Comparison of ENCODE assay signal across 9 mouse cellular contexts in the genomic region with DNA sequence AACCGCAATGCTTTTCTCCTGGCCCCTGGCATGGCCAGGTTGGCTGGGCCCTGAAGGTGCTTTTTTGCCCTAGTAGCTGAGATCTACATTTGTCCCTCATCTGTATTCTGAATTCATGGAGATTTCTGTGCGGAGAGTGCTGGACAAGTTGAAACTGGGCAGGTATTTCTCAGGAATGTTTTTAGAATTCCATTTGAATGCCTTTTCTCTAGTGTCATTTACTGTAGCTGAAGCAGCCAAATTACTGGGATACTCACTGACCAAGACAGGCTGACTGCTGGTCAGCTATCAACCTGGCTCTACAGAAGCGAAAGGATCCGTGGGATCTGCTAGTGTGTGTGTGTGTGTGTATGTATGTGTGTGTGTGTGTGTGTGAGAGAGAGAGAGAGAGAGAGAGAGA.
DNase-seq lines count a peak whose midpoint lies in the region; ATAC-seq lines count a peak whose summit lies in the region.
"Had no signal": no experiment of that assay in that cellular context is flagged by ENCODE, and none has a peak within 500 bp of the region (broad histone marks: within the 10 kb centered on the region; RNA-seq: fewer than 3 reads in every experiment).

No protein-coding gene starts in this region.

- DNase-seq in midbrain, embryonic 10.5 days (ENCODE audit: low spot score), result no peak
- no peak for DNase-seq in midbrain, embryonic 14.5 days
- DNase-seq in natural killer cell, adult 2 months (ENCODE audit: low spot score in 2 of 2), result no peak
- no peak for DNase-seq in cerebellum, postnatal 4 days (ENCODE audit: low spot score in 2 of 2)
- no peak for DNase-seq in urinary bladder, postnatal 10 days (ENCODE audit: low spot score)
- DNase-seq: thymus, adult 2 months had no signal

- H3K4me3 ChIP-seq in midbrain, embryonic 10.5 days, result peak overlapping the region; percentile 14; the same call in 1 of the 2 replicates
- H3K4me3 ChIP-seq in midbrain, embryonic 14.5 days (replicated peaks; ENCODE audit: low read depth, low read length), result no peak overlapping the region
- H3K4me3 ChIP-seq in kidney, embryonic 16.5 days (ENCODE audit: low read length), result no peak overlapping the region
- no peak overlapping the region for H3K4me3 ChIP-seq in stomach, embryonic 15.5 days (replicated peaks)

- no peak overlapping the region for H3K9ac ChIP-seq in midbrain, embryonic 14.5 days (replicated peaks; ENCODE audit: low read length)
- 0 out of 2 replicates have a peak overlapping the region, but pooled peaks have one; percentile 32 for H3K9ac ChIP-seq in kidney, embryonic 16.5 days (replicated peaks; ENCODE audit: low read length)
- H3K9ac ChIP-seq in stomach, embryonic 15.5 days, result no peak overlapping the region

- H3K36me3 ChIP-seq in midbrain, embryonic 10.5 days, result no peaks in the 10 kb centered on the region
- no peaks in the 10 kb centered on the region for H3K36me3 ChIP-seq in midbrain, embryonic 14.5 days (ENCODE audit: control insufficient read depth, insufficient read depth, low read length)
- no peaks in the 10 kb centered on the region for H3K36me3 ChIP-seq in kidney, embryonic 16.5 days (ENCODE audit: insufficient read depth, low read length)
- no peaks in the 10 kb centered on the region for H3K36me3 ChIP-seq in stomach, embryonic 15.5 days

- H3K27ac ChIP-seq in midbrain, embryonic 10.5 days (replicated peaks), result peak overlapping the region; percentile 83
- H3K27ac ChIP-seq in midbrain, embryonic 14.5 days (replicated peaks; ENCODE audit: low read depth, low read length), result no peak overlapping the region
- H3K27ac ChIP-seq in kidney, embryonic 16.5 days (ENCODE audit: low read length), result peak overlapping the region; percentile 95
- peak overlapping the region; percentile 64 for H3K27ac ChIP-seq in stomach, embryonic 15.5 days

- no peaks in the 10 kb centered on the region for H3K27me3 ChIP-seq in midbrain, embryonic 10.5 days (ENCODE audit: low read depth, poor library complexity, severe bottlenecking)
- H3K27me3 ChIP-seq in midbrain, embryonic 14.5 days (ENCODE audit: control insufficient read depth, insufficient read depth, low read length), result no peaks in the 10 kb centered on the region
- H3K27me3 ChIP-seq in kidney, embryonic 16.5 days (ENCODE audit: insufficient read depth, low read length), result no peaks in the 10 kb centered on the region
- H3K27me3 ChIP-seq in stomach, embryonic 15.5 days (replicated peaks), result no peaks in the 10 kb centered on the region

- no peak overlapping the region for H3K4me2 ChIP-seq in midbrain, embryonic 14.5 days (ENCODE audit: low read length)
- H3K4me2 ChIP-seq in kidney, embryonic 16.5 days (replicated peaks; ENCODE audit: low read depth, low read length), result peak overlapping the region; percentile 19; the same call in 1 of the 2 replicates
- H3K4me2 ChIP-seq in stomach, embryonic 15.5 days, result peak overlapping the region; percentile 5; the same call in 1 of the 2 replicates

- no peaks in the 10 kb centered on the region for H3K9me3 ChIP-seq in midbrain, embryonic 10.5 days (replicated peaks)
- no peaks in the 10 kb centered on the region for H3K9me3 ChIP-seq in midbrain, embryonic 14.5 days (ENCODE audit: control insufficient read depth, low read length)
- H3K9me3 ChIP-seq in kidney, embryonic 16.5 days (ENCODE audit: low read length), result no peaks in the 10 kb centered on the region
- no peaks in the 10 kb centered on the region for H3K9me3 ChIP-seq in stomach, embryonic 15.5 days

- no peak for ATAC-seq in midbrain, embryonic 14.5 days (ENCODE audit: low FRiP score, low TSS enrichment)
- 0 out of 2 replicates have a peak, but pooled peaks have one; percentile 14 for ATAC-seq in erythroid progenitor cell, adult 5-6 weeks (replicated peaks; ENCODE audit: low FRiP score, poor library complexity, severe bottlenecking)
- peak; percentile 40 for ATAC-seq in kidney, embryonic 16.5 days (ENCODE audit: low FRiP score, low TSS enrichment)
- ATAC-seq in stomach, embryonic 15.5 days (ENCODE audit: insufficient read depth, low FRiP score, low read depth), result 0 out of 2 replicates have a peak, but pooled peaks have one; percentile 6

- 47% methylated on average over 4 of the region's 4 CpGs for WGBS in midbrain, embryonic 10.5 days
- 35% methylated on average over 4 of the region's 4 CpGs for WGBS in midbrain, embryonic 14.5 days
- 61% methylated on average over 4 of the region's 4 CpGs for WGBS in kidney, embryonic 16.5 days
- 58% methylated on average over 4 of the region's 4 CpGs for WGBS in stomach, embryonic 15.5 days

- H3K4me1 ChIP-seq in midbrain, embryonic 10.5 days, result peaks cover 37% of the 10 kb centered on the region
- peaks cover 10% of the 10 kb centered on the region for H3K4me1 ChIP-seq in midbrain, embryonic 14.5 days (ENCODE audit: control insufficient read depth, insufficient read depth, low read length)
- peaks cover 10% of the 10 kb centered on the region for H3K4me1 ChIP-seq in kidney, embryonic 16.5 days (ENCODE audit: insufficient read depth, low read length)
- H3K4me1 ChIP-seq in stomach, embryonic 15.5 days, result peaks cover 10% of the 10 kb centered on the region
